Mouse (Mus musculus): ENCODE data around the gene Gm13697.

Gene Gm13697

DNA sequence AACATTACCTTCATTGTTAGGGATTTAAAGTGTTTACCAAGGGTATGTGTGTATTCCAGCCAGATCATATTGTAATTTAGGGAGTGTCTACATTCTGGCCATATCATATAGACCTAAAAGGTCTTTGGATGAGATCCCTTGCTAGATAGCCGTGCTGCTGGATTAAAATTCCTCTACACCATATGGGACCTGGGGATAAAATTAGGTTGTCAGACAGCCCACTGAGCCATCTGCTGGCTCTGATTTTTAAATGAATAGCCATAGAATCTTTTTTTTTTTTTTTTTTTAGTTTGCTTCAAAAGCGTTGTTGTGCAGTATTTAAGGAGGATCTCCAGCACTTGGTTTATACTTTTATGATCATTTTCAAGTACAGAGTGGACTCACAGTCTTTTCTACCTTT, 48.0 kb downstream of the Gm13697 start:
- DNase-seq (ENCODE audit: low spot score in 2 of 2), result peak in 1 of 2 experiments; percentile 42

GRCm38 (mm10) chr2:84035997-84036396, 51.5 kb downstream of the Gm13697 start:
- no peak for DNase-seq (ENCODE audit: low spot score in 2 of 2)
